Mouse (Mus musculus): ENCODE data around the gene Bpnt1.
"Not testable (repeated sequence)": the region's sequence is repeated elsewhere in the genome, so short reads cannot be mapped to it uniquely, and the experiment has no call there.

The Bpnt1 gene

DNA sequence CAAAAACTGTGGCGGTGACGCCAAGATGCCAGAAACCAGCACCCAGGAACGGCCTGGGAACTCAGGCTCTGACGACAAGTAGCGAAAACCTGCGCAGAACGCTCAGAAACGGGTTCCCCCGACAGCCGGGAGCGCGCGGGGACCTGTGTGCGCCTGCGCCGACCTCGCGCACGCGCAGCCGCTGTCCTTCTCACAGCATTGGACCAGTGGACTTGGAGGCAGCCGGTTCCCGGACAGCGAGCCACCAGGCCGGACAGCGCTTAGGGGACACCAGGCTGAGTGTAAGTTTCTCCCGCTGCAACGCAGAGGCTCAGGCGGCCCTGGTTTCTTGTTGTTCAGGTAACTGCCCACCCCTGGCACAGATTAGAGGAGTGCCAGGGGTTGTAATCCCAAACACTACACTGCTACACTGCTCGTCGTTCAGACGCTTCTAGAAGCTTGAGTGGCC, at the start of gene Bpnt1:
Gene Bpnt1, plus strand, starts transcription at position 167 of the 448 bp plus-strand sequence.
- peak; percentile 82 for DNase-seq (ENCODE audit: low read depth, low spot score)

DNA sequence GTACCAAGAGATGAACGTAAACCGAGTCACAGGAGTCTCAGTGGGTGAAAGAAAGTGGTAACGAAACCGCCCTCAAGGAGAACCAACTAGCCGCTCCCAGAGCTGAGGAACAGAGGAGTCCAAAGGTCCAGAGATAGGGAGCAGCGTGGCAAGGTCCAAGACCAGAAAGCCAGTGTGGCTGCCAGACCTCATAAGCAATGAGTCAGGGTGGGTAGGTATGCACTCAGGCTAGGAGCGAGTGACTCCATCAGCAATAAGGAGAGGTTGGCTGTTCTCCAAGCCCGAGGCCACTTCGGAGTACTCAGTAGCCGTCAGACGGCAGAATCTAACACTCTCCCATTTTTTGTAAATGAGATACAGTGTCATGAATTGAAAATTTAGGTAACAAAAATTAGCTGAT, 49.1 kb upstream of the Bpnt1 start:
- DNase-seq (ENCODE audit: low read depth, low spot score) = no peak

DNA sequence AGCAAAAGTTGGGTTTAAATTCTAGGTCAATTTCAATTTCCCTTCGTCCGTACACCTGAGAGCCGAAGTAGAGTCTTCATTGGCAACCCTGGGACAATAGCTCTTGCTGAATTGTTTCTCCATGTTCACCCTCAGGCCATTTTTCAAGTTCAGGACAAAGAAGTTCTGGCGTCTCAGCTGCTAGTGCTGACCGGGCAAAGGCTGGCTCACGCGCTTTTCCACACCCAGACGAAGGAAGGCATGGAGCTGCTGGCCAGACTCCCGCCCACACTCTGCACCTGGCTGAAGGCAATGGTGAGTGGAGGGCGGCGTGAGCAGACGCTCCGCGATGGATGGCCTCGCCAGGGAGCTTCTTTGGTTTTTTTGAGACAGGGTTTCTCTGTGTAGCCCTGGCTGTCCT, 48.7 kb upstream of the Bpnt1 start:
- DNase-seq (ENCODE audit: low read depth, low spot score) = no peak

DNA sequence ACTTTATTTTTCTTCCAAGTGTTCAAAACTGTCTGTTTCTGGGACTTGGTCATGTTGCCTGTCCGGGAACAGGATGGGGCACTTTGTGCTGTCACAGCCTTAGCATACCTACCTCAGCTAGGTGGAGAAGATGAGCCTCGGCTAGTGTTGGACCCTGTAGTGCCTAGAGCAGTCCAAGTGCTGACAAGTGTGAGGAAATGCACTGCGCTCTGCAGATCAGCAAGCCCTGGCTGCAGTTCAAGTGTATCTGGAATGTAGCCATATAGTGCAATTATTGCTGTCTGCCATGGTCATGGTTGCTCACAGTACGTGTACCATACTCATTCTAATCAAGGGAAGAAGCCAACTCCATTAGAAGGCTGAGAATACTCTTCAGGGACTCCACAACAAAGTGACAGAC, 47.2 kb upstream of the Bpnt1 start:
- no peak for DNase-seq (ENCODE audit: low read depth, low spot score)

DNA sequence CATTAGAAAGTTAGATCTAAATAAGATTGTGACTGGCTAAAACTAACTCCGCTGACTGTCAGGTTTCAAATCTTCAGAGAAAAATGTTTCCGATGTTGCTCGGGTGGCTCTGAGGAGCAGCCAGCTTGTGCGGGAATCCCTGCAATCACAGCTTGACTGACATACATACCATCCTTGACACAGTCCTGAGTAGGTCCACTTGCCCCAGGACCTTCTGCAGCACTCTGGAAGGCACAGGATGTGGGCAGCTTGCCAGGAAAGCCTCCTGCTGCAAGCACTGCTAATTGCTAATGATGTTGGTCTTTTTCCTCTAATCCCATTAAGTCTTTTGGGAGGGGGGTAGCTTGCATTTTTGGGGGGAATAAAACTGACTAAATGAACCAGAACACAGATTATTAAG, 46.8 kb upstream of the Bpnt1 start:
- DNase-seq (ENCODE audit: low read depth, low spot score) = no peak

DNA sequence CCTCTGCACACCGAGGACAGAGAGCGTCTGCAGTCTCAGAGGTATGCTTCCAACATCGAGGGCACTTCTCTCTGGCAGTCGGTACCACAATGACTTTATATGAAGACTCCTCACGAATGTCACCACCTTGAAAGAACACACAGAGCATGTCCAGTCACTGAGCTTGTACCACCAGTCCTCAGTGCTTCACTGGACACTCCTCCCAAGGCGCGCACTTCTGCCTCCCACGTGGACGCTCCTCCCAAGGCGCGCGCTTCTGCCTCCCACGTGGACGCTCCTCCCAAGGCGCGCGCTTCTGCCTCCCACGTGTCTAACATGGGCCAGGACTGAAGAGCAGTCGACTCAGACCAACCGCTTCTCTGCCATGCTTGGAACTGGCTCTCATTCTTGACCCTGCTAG, 44.9 kb upstream of the Bpnt1 start:
- DNase-seq (ENCODE audit: low read depth, low spot score) = no peak

DNA sequence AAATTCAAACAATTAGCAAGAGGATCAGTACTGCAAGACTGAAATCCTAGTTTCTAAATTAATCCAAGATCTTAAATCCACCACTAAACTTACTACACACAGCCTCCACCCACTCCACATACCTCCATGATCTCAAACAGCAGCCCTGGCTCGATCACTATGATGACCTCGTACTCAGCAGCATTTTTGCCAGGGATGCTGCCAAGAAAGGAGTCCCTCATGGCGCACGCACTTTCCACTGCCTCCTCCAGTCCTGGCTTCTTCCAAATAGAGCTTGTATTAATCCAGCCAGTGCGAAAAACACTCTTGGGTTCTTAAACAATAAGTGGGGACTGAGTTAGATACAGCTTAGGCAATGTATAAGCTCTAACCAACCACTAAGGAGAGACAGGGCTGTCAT, 42.7 kb upstream of the Bpnt1 start:
- no peak for DNase-seq (ENCODE audit: low read depth, low spot score)

DNA sequence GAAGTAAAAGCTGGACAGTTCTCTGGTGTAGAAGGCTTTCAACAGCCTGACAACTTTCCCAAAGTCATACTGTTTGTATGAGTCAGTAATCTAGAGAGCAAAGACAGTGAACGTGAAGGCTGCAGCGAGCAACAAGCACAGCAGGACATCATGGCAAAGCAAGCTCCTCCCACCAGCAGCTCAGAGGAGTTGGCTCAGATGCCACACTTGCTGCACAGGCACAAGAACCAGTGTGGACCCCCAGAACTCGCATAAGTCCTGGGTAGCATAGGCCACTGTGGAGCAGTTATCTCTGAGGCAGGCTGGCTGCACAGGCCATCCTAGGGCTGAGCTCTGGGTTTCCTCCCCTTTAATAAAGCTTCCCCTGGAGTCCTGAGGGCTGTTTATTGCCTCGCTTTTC, 40.6 kb upstream of the Bpnt1 start:
- no peak for DNase-seq (ENCODE audit: low read depth, low spot score)

DNA sequence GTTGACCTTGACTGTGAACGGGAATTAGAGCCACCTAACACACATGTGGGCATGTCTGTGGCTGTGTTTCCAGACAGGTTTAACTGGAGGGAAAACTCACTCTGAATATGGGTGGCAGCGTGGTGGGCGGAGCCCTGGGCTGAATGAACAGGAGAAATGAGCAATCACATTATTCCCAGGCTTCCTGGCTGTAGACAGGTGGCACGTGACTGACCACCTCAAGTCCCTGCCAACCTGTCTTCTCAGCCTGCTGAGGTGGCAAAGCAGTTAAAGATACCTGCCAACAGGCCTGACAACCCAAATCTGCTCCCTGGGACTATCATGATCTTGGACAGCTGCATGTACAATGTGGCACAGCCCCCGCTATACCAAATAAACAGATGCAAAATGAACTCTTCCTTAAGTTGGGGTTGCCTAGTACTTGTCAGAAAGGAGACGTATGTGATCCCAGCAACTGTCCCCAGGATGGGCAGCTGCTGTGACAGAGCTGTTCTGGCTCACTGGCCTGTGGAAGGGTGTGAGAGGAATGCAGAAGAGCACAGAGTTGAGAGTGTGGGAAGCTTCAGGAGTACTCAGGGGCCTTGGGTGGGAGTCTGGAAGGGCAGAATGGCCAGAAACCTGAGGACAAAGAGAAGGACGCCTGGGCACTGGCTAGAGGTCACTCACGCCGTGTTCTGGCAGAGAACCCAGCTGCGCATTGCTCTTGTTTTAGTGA, 39.1 kb upstream of the Bpnt1 start:
- DNase-seq (ENCODE audit: low read depth, low spot score) = no peak

DNA sequence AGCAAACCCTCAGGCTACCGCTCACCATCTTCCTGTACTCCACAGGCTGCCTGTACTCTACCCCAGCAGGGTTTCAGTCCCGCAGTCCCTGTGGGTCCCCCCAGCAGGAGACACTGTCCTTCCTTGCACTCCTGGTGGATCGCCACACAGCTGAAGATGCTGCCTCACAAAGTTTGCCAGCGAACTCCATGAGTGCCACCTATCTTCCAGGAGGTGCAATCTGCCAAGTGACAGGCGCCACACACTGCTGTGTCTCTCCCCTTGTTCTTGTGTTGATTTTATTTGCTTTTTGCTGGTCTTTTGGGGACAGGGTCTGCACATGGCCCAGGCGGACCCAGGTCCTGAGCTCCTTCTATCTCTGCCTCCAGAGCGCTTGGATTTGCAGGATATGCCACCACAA, 35.1 kb upstream of the Bpnt1 start:
- DNase-seq (ENCODE audit: low read depth, low spot score) = no peak

DNA sequence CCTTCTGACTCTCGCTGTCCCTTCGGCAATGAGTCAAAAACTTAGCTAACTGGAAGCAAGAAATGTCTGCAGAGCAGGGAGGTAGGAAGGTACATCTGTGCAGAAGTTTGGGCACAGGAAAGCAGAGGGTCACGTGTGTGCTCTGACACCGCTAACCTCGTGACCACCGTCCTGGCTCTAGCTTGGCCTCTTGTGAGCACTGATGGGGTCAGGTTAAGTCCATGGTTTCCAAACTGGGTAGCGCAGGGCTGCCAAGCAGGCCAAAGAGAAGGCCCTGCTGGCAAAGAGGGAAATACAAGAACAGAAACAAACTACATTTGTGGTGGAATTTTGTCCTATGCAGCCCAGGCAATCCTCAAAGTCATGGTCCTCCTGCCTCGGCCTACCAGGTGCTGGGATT, 33.5 kb upstream of the Bpnt1 start:
- DNase-seq (ENCODE audit: low read depth, low spot score) = no peak

DNA sequence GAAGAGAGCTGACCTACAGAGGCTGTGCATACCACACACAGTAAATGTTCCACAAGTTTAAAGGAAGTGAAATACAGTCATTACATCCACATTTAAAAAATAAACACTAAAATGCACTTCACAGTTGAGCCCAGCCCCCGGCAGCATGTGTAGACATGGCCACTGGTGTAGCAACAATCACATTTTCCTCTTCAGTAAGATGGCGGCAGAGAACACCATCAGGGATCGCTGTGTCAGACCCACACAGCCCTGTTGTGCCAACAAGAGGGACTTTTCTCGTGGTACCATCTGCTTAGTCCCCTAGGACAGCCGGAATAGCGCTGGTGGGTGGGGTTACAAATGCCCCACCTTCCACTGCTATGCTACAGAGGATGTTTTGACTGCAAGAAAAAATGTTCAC, 29.1 kb upstream of the Bpnt1 start:
- DNase-seq (ENCODE audit: low read depth, low spot score) = no peak

DNA sequence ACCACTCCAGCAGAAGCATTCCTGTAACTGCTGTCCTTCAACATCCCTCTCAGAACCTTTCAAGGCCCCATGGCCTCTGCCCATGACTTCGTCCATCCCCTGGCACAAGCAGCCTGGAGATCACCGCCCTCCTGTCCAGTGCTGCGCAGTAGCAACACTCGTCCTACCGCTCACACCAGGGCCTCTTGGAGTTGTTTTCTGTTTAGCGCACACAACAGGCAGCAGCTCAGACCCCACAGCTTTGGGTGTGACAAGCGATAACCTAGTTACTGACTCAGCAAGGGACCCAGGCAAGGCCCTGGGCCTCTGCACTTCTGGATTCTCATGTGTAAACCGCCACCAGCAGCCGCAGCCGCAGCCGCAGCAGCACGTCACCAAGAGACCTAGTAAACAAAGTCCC, 25.1 kb upstream of the Bpnt1 start:
- no peak for DNase-seq (ENCODE audit: low read depth, low spot score)

DNA sequence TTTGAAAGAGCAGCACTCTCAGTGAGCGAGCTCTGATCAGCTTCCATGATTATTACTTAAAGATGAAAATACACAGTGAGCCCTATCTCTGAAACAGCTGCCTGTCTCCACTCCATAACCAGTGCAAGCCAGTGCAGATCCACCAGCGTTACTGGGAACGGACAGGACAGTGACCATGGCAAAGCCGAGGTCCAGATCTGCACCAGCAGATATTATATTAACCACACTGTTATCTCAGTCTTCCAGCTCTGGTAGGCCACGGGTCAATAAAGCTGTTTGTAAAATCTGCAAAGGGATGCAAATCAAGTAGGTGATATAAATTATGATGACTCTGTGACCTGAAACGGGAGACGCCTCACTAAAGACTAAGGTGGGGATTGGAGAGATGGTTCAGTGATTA, 24.3 kb upstream of the Bpnt1 start:
- no peak for DNase-seq (ENCODE audit: low read depth, low spot score)

DNA sequence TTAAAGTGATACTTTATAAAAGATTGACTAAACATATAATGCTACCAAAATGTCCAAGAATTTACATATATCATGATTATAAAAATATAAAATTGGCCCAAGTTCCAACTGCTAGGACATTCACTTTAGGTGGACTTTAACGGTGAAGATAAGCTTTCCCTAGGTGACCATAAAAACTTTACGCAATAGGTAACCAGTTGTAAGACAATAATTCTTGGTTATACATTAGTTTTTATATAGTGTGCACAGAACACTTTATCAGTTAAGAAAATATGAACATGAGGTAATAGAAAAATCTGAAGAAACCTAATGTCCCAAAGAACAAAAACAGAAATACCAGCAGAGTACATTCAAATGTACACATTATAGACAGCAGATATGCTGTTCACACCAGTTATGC, 23.6 kb upstream of the Bpnt1 start:
- DNase-seq (ENCODE audit: low read depth, low spot score) = no peak

DNA sequence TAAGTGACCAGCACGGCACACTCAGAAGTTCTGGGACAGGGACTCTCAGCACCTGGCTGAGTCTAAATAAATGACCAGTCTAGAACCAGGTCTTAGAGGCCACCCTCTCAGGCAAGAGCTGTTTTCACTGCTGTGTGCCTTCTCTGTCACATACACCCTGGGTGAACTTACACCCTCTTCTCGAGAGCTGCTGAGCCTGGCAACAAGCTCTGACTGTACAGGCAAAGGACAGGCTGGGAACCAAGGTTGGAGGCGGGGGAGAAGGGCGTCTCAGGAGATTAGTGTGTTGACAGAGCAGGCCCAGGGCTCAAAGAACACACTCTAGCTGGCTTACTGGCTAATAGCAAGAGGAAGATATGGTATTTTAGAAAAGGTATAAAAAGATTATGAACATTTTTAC, 23.0 kb upstream of the Bpnt1 start:
- DNase-seq (ENCODE audit: low read depth, low spot score) = no peak

DNA sequence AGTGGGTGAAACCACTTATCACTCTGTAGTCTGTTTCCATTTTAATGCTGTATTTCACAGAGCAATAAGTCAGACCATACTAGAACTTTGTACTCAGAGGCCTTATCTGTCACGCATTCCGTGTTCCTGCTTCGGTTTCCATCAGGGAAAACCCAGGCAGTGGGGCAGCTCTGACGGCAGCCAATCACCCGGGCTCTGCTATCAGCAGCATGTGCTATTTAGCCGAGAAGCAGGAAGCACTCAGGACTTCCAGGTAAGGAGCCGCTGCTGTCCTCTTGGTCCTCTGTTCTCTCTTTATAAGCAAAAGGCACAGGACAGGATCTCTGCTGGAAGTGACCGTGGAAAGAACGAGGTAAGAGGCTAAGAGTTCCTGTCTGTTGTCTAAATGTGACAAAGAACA, 20.0 kb upstream of the Bpnt1 start:
- DNase-seq (ENCODE audit: low read depth, low spot score) = no peak

DNA sequence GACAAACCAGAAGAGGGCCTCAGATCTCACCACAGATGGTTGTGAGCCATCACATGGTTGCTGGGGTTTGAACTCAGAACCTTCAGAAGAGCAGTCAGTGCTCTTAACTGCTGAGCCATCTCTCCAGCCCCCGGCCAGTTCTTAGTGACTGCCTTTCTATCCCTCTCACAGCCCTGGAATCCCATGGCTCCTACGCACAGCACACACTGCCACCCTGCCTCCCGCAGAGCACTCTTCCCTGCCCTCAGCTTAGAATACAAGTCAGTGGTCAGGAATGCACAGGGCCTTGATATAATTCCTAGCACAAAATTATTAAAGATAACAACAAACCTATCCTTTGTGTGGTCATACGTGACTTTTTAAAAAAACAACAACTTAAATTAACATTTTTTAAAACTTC, 17.4 kb upstream of the Bpnt1 start:
- DNase-seq (ENCODE audit: low read depth, low spot score) = no peak

DNA sequence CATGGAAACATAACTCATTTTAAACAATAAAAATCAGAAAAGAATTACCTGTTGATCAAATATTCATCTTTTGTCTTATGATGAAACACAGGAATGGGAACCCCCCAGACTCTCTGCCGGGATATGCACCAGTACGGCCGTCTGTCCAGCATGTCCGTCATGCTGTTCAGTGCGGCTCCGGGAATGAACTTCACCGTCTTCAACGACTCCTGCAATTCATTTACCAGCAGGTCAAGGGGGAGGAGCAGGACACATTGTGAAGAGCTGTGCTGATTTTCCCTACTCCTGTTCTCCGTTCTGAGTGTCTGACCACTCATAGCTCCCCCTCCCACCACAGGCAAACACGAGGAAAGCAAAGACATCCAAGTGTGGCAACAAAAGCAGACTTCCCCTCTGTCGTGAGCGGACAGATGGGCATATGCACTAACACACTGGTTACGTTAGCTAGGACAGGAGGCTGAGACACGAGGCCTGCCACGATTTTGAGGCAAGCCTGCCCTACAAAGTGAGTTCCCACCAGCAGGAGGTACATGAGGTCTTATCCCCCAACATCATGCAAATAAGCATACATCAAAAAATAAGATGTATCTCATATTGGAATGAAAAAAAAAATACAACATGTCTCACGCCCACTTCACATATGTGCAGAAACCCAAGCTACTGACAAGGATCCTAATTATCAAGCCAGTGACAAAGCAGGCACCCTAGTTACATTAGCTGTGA, 15.9 kb upstream of the Bpnt1 start:
- DNase-seq (ENCODE audit: low read depth, low spot score) = no peak

DNA sequence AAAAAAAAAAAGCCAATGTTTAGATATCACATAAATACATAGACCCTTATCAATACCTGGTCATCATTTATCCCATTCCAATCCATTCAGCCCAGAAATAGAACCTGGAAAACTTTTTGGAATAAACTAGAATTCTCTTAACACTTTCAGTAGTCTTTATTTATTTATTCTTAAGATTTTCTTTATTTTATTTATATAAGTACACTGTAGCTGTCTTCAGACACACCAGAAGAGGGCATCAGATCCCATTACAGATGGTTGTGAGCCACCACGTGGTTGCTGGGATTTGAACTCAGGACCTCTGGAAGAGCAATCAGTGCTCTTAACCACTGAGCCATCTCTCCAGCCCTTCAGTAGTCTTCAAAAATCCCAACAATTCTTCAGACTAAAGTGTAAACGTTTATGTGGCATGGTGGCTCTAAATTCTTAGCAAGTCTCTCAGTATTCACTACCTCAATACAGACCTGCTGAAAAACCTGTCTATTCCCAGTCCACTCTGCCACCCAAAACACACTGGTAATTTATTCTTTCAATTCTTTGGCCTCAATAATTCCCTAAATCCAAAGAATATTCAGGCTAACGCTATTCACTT, 4.1 kb upstream of the Bpnt1 start:
- not testable (repeated sequence) for DNase-seq (ENCODE audit: low read depth, low spot score)

DNA sequence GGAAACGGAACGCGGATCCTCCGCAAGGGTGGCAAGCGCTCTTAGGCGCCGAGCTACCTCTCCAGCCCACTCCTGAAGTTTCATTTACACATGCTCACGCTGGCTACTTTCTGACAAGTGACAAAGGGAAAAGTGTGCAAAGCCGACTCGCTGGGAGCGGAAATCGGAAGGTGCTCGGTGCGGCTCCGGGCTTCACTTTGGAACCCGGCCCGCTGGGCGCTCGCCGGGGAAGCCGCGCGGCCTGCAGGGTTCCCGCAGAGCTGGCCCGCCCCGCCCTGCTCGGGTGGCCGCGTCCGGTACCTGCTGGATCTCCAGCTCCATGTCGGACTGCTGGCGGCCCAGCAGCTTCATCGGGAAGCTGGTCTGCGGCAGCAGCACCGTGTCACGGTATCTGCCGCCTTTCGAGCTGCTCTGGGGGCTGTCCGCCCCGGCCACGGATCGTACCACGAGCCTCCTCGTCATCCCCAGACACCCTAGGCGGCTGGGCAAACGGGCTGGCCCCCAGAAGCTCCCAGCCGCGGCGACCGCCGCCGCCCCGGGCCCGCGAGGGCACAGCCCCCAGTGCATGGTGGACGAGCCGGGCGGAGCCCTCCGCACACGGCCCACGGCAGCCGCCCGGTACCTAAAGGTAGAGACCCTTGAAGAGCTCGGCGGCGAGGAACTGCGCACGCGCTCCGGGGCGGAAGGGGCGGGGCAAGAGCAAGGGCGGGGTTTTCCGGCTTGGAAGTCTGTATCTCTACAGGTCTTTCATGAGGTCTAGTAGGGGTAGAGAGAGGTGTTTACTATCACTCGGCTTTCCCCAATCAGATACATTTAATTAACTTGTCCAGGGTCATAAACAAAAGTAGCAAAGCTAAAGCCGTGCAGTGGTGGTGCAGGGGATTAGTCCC, 3.0 kb upstream of the Bpnt1 start, which contains the start of gene Iars2:
Gene Iars2, minus strand, starts transcription at position 676 of the 890 bp plus-strand sequence.
- DNase-seq (ENCODE audit: low read depth, low spot score) = peak; percentile 84

DNA sequence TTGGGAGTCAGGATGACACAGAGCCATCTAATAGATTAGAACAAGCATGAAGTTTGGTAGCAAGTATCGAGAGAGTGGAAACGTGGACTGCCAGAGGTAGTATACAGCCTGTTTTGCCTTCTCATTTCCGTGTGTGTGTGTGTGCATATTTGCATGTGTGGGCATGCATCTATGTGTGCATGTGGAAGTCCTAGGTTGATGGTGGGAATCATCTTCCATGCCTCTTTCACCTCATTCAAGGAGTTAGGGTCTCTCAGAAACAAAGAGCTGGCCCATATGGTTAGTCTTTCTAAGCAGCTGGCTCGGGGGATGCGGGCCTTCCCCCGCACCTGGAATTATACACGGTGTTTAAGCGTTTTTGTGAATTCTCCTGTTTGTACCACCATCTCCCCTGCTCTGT, 2.1 kb upstream of the Bpnt1 start:
- DNase-seq (ENCODE audit: low read depth, low spot score) = no peak

Data from embryo, embryonic 11.5 days (tissue).